Mouse (Mus musculus): ENCODE data around the gene Cradd.

GRCm38 (mm10) chr10:95147136-95147901, 176.6 kb downstream of the Cradd start:
- TF ChIP-seq CTCF (IDR thresholded peaks at IDR 0.05) (peak; percentile 24), EP300 (IDR thresholded peaks at IDR 0.05) (no peak)
